Mouse (Mus musculus) neural tube, embryonic 10.5 days (tissue): ENCODE measurements around the gene Dock2.

Source experiments
- DNase-seq: peaks from one replicate; pipeline ENCODE4 v3.0.0-alpha.2; 2017; ENCODE audit warnings: low spot score; ENCODE audit errors: extremely low spot score

Gene Dock2

DNA sequence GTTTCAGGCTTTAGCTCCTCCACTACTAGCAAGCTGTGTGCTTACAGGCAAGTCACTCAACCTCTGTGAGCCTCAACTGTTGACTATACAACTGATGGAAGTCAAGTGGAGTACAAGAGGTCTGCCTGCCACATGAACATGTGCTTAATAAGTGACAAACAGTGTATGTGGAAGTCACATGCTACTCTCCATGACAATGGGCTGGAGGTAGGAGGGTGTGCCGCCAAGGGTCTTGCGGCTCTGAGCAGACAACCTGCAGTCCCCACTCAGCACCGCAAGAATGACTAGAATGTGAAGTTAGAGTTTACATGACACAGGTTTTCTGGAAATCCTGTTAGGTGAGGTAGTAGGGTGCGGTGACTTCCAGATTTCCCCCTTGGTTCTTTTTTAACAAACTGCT is 352.8 kb downstream of the Dock2 start:
- no peak for DNase-seq

DNA sequence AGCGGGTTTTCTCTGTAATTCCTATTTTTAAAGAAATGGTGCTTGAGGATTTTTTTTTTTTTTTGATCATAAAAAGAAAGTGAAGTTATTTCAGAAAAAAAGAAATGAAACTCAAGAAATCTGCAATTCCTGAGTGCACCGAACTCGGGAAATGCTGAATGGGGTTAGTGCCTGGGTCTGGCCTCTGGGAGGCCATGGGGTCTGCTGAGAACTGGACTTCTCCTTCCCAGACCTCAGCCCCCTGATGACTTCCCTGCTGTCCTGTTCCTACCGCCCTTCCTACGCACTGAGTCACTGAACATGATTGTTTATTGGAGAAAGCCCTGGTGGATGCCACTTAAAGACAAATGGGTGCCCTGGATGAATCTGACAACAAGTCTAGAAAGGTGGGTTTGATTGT is 356.5 kb downstream of the Dock2 start:
- no peak for DNase-seq

- no peak for DNase-seq
Measured at GRCm38 (mm10) chr11:34424546-34424945, 359.1 kb downstream of the Dock2 start.

- DNase-seq = no peak
Measured at GRCm38 (mm10) chr11:34421061-34421460, 362.6 kb downstream of the Dock2 start.

- no peak for DNase-seq
Measured at GRCm38 (mm10) chr11:34416619-34416979, 367.1 kb downstream of the Dock2 start.

- DNase-seq = no peak
Measured at GRCm38 (mm10) chr11:34415884-34416618, 367.6 kb downstream of the Dock2 start.

DNA sequence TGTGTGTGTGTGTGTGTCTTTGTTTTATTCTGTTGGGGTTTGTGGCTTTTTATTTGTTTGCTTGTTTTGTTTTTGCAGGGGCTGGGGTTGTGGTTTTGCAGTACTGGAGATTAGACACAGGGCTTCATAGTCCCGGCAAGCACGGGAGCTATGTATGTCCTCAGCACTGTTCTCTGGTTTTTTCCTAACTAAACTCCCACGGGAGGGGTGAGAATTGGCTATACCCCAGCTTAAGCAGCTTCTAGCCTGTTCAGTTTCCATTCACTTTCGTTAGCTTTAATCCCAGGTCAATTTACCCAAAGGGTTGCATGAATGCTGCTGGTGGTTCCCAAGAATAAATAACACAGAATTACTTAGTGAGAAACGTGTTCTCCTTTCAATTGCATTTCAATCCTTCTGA is 376.8 kb downstream of the Dock2 start:
- no peak for DNase-seq

GRCm38 (mm10) chr11:34406309-34406708 is 377.4 kb downstream of the Dock2 start:
- DNase-seq = no peak

DNA sequence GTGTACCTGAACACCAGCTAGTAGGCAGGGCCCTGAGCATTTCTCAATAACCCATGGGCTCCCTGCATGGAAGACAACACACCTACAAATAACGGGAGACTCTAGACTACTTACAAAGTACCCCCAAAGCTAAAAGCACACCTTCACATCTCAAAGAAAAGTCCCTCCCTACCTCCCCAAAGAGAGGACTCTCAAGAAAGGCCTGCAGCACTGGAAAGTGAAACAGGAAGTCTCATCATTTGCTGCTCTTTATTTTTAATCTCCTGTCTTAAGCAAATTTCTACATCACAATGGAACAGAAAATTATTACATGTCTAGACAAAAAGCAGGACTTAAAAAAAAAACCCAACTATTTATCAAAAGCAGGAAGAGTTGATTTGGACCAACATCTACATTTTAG is 378.4 kb downstream of the Dock2 start:
- no peak for DNase-seq

DNA sequence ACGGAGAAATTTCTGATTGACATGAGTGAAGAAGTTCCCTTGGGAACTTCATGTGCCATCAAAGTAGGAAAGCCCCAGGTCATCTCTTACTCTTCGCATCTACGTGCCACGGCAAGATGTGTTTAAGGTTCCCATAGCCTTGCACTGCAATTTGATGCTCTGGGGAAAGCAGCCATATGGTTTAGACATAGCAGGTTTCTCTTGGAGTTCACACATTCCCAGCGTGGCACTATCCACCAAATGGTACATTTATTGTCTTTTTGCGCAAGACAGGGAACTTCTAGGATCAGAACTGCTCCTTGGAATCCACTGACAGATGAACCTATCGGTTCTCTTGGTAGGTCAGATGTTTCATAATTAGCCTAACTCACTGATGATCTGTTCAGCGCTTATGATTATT is 382.3 kb downstream of the Dock2 start:
- DNase-seq = no peak

GRCm38 (mm10) chr11:34398555-34398954 is 385.1 kb downstream of the Dock2 start:
- DNase-seq = no peak

GRCm38 (mm10) chr11:34397661-34398060 is 386.0 kb downstream of the Dock2 start:
- DNase-seq = no peak

DNA sequence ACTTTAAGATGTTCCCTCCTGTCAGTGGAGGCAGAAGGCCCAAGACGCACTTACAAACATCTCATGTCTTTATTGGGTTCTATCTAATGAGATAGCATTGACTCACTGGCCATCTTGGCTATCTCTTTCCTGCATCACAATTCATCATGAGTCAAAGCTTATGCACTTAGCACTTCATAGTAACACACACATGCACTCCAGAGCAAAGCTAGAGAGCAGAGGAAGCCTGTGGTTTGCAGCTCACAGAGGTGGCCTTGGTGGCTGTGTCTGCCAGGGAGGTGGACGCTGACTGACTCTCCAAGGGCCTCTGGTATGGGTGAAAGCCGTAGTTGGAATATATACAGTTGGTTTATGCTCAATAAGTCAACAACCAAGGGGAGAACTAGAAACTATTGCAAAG is 387.9 kb downstream of the Dock2 start:
- DNase-seq = no peak

- no peak for DNase-seq
Measured at GRCm38 (mm10) chr11:34392105-34392504, 391.6 kb downstream of the Dock2 start.

DNA sequence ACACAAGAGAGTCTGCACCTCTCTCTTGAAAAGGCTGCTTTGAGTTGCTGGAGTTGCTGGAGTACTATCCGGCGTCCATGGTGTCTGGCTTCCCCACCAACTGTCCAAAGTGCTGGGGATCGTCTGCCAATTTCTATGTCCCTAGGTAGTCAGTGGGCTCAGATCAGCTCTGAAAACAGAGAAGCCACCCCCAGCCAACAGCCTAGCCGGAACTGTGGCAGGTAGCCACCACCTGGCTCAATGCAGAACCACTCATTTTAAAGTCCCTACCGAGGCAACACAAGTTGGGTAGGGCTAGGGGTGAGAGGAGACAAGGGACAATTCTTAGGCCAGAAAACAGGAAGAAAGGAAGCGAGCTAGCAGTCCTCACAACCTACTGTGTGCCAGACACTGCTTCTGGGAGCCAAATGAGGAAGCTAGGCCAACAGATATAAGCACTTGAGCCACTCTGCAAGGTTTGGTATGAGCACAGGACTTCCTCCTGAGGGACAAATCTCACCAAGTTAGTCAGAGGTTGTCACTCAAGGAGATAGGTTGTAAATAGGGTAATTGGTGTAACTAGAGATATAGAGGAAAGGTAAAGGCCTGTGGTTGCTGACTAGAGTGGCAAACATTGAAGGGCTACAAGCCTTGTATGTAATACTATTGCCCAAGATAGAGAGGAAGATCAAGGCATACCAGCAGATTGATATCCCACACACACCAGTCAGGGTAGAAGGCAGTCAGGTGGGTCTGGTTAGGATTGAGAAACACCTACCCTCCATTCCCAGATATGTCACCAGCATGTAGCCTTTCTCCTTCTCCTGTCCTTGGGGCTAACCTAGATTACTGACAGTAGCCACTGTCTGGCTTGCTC is 394.2 kb downstream of the Dock2 start:
- DNase-seq = no peak

DNA sequence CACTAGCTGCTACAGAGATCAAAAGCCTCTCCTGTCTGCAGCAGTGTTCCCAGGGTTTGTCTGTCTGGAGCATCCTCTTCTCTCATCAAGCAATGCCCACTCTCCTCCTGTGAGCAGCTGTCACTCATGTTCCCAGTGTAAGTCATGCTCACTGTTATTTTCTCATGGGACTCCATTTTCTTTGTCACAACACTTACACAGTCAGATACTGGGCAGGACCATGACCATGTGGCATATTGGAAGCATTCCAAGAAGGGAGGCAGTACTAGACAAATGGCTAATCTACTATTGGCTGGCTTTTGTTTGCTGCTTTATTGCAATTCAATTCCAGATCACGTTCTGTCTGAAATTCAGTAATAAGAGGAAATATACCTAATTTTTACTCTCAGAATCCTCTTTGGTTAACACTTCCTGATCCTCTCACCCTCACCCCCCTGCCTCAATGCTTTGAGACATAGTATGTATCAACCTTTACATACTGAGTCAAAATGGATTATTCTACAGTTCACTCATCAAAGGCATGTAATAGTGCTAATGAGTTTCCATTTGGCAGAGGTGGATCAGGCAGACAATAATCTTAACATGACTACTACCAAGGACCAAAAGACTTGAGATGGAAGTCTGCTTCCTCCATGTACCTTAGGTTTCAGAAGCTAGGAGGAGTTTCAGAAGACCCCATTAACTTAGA is 398.5 kb downstream of the Dock2 start:
- DNase-seq = no peak

DNA sequence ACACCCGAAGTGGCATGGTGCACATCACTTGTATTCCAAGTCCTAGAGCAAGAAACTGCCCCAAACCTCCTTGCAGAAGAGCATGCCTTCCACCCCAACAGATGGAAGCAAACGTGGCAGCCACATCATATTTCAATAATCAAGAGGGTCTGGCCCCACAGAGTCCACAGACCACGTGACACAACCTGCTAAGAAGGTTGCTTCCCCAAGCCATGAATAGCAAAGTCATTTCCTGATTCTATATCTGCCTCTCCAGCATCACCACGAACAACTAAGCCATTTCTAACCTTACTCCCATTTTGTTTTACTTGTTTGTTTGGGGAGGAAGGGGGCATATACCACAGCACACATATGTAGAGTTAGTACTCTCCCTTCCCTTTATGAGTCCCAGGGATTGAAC is 399.5 kb downstream of the Dock2 start:
- no peak for DNase-seq

DNA sequence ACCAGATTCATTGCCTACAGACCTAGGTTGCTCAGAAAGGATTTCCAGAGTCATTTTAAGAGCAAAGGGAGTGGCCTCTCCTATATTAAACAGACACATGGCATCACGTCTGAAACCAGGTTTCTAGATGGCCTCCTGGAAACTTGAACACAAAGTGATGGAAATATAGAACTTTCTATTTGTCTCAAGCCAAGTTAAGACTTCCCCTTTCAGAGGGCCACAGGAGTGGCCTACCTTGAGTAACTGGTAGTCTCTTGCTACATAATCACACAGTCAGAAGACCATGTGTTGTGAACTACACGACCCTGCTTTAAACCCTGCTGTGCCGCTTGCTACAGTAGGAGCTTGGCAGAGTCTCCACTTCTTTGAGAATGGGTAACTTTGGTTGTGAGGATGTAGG is 400.2 kb downstream of the Dock2 start:
- no peak for DNase-seq

DNA sequence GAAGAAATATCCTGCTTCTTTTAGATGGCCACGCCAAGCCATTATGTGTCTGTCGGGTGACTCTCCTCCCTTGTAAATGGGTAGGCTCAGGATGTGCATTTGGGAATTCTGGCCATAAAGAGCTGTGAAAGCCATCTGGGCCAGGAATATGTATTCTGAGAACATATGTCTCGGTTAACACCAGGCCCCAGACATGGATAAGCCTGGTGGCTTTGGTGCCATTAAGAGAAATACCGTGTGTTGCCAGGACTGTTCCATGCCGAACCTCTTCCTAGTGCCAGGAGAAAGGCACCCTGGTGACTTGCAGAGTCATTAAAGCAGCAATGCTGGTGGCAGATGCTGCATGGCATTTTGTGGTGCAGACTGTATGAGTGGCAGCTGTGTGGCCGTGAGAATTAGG is 406.0 kb downstream of the Dock2 start:
- no peak for DNase-seq

- DNase-seq = no peak
Measured at GRCm38 (mm10) chr11:34375557-34375956, 408.1 kb downstream of the Dock2 start.

DNA sequence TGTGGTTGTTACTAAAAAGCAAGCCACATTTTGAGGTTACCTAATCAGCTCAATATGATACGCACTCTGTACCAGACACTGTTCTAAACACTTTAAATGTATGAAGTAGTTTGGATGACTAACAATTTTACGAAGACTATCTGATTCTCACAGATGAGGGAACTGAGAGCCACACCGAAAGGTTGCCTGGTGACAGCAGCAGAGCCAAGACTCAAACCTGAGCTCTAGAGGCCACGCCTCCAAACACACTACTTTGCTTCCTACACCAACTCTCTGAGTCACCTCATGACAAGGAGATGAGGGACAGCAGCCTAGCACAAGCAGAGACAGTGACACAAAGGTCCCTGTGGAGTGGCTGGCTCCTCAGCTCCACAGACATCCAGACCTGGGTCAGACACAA is 411.5 kb downstream of the Dock2 start:
- DNase-seq = no peak

GRCm38 (mm10) chr11:34356109-34356508 is 427.6 kb downstream of the Dock2 start:
- DNase-seq = no peak
